8 mouse cellular contexts compared by ENCODE assay signal in the genomic region with DNA sequence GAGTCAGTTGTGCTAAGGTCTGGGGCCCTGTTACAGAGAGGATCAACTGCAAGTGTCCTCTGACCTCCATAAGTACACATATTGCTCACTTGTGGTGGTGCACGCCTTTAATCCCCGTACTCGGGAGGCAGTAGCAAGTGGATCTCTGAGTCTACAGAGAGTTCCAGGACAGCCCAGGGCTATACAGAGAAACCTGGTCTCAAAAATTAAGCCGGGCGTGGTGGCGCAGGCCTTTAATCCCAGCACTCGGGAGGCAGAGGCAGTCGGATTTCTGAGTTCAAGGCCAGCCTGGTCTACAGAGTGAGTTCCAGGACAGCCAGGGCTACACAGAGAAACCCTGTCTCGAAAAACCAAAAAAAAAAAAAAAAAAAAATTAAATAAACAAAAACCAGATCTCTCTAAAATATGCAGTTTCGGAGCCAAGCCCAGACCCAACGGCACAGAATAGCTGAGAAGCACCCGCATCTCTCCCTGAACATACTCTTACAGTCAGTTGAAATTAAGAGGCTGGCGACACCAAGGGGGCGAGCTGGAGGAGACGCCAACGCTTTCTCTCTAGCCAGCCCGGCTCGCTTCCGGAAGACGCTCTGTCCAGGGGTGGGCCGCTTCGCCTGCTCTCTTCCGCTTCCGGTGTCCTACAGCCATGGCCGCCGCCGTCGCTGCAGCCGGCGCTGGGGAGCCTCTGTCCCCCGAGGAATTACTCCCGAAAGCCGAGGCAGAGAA. TPM values are rescaled to one million over a fixed set of nuclear protein-coding genes. Genes with fewer than 3 reads are reported as not detected.
A peak's percentile ranks its signal among the peaks of the same experiment; 100 is the strongest.
DNase-seq lines count a peak whose midpoint lies in the region; ATAC-seq lines count a peak whose summit lies in the region.

Gene Tomm22 (plus strand): TSS at position 613 of the 723 bp plus-strand sequence.

- peak within 1 kb of the TSS; percentile 96 for H3K4me3 ChIP-seq in hindbrain, embryonic 15.5 days
- H3K4me3 ChIP-seq in macrophage (ENCODE audit: inconsistent target), result peak within 1 kb of the TSS; percentile 90

- peak; percentile 93 for DNase-seq in R1 (ENCODE audit: low read depth, low spot score)
- DNase-seq in cerebellum, postnatal 25 days, result peak; percentile 89 to 93
- peak; percentile 87 to 89 for DNase-seq in frontal cortex, postnatal 36 days (ENCODE audit: low spot score in 2 of 2)
- DNase-seq in left cerebral cortex, adult 18-20 months (ENCODE audit: low spot score in 2 of 2), result peak; percentile 87 to 93
- peak; percentile 94 for DNase-seq in right cerebral cortex, adult 18-20 months
- DNase-seq in urinary bladder, postnatal 10 days (ENCODE audit: low spot score), result peak; percentile 47

- peak within 1 kb of the TSS; percentile 70 for H3K27ac ChIP-seq in hindbrain, embryonic 15.5 days (replicated peaks)
- H3K27ac ChIP-seq in macrophage, result no peak within 1 kb of the TSS

- ATAC-seq in hindbrain, embryonic 15.5 days (ENCODE audit: low FRiP score, low read depth), result peak; percentile 96

- H3K4me1 ChIP-seq in hindbrain, embryonic 15.5 days (replicated peaks), result peaks cover 7% of the 10 kb centered on the region

- peaks cover 21% of the 10 kb centered on the region for H3K79me2 ChIP-seq in macrophage (ENCODE audit: inconsistent target)

- 19% methylated on average over 33 of the region's 33 CpGs for WGBS in hindbrain, embryonic 15.5 days
- WGBS in macrophage (ENCODE audit: missing documents), result 17% methylated on average over 30 of the region's 33 CpGs

- H3K9me3 ChIP-seq in hindbrain, embryonic 15.5 days, result no peaks in the 10 kb centered on the region

- H3K4me2 ChIP-seq in hindbrain, embryonic 15.5 days, result peak within 1 kb of the TSS; percentile 83

- peak within 1 kb of the TSS; percentile 80 for H3K9ac ChIP-seq in hindbrain, embryonic 15.5 days

- no peaks in the 10 kb centered on the region for H3K27me3 ChIP-seq in hindbrain, embryonic 15.5 days

- peaks cover 48% of the 10 kb centered on the region for H3K36me3 ChIP-seq in hindbrain, embryonic 15.5 days
- H3K36me3 ChIP-seq in macrophage (ENCODE audit: inconsistent target), result peaks cover 30% of the 10 kb centered on the region

RNA-seq across cellular contexts. Expression of gene Tomm22, which starts in this region (rescaled TPM):
- 224 and 236 TPM in 2 replicates for polyA plus RNA-seq in hindbrain, embryonic 15.5 days (2015; fragmentation: Nextera tagmentation; extraction: Ambion mirVana)
- 100 to 1,000 TPM; 102 to 108 TPM for total RNA-seq in left cerebral cortex, adult 18-20 months (2021)
- 10 to 100 TPM in 20 of 26 experiments, 1 to 10 TPM in 6; 5.6 to 22.7 (median 14.4) TPM for total RNA-seq in macrophage (2018; cell fraction: chromatin; rRNA removed)
- 100 to 1,000 TPM in 1 of 26 experiments, 10 to 100 TPM in 25; 77.3 to 100 (median 86.7) TPM for total RNA-seq in macrophage (2018; cell fraction: cytosol; rRNA removed)
- total RNA-seq in macrophage (2018; cell fraction: nucleus; rRNA removed), result 10 to 100 TPM; 13.5 to 72.1 (median 38.9) TPM
- 71.6 to 131 TPM (median 97.1 TPM) in 3 replicates for polyA plus RNA-seq in macrophage (2018)
